Mouse (Mus musculus) layer of hippocampus, adult 8-10 months (tissue): ENCODE data around the gene Olfr666. TPM values are rescaled to one million over a fixed set of nuclear protein-coding genes. Genes with fewer than 3 reads are reported as not detected.
"Not testable (repeated sequence)": the region's sequence is repeated elsewhere in the genome, so short reads cannot be mapped to it uniquely, and the experiment has no call there.

Experiments
- DNase-seq, 2 experiments: peaks; one replicate each; pipeline ENCODE4 v3.0.0; 2022; ENCODE audit warnings: low spot score in 2 of 2
- total RNA-seq, 4 experiments: library from RNA; stranded (reverse); gene quantifications; 2 replicates each; pipeline ENCODE4 v1.2.4; 2022

Olfr666 gene
- total RNA-seq = not detected

GRCm38 (mm10) chr7:104895852-104896251 lies at the start of gene Olfr666:
Olfr666 (minus strand) TSS chr7:104895952.
- no peak for DNase-seq

- DNase-seq = no peak
Measured at GRCm38 (mm10) chr7:104933940-104934339, 38.2 kb upstream of the Olfr666 start, which contains the start of gene Olfr669. Olfr669 (plus strand) TSS chr7:104934240.

GRCm38 (mm10) chr7:104927957-104928356 lies 32.2 kb upstream of the Olfr666 start, which contains the start of gene Olfr668:
Olfr668 (minus strand) TSS chr7:104928057.
- no peak for DNase-seq

GRCm38 (mm10) chr7:104921382-104921781 lies 25.6 kb upstream of the Olfr666 start, which contains the start of gene Olfr667:
Olfr667 (minus strand) TSS chr7:104921482.
- no peak for DNase-seq

GRCm38 (mm10) chr7:104877731-104878130 lies 18.0 kb downstream of the Olfr666 start, which contains the start of gene Olfr665:
Olfr665 (plus strand) TSS chr7:104878031.
- no peak for DNase-seq

GRCm38 (mm10) chr7:104861381-104861780 lies 34.4 kb downstream of the Olfr666 start:
- no peak for DNase-seq

- DNase-seq = no peak
Measured at GRCm38 (mm10) chr7:104857683-104858082, 38.1 kb downstream of the Olfr666 start.

- not testable (repeated sequence) for DNase-seq
Measured at GRCm38 (mm10) chr7:104856709-104857108, 39.0 kb downstream of the Olfr666 start, which contains the start of gene Usp17la. Usp17la (plus strand) TSS chr7:104857009.

GRCm38 (mm10) chr7:104855248-104855750 lies 40.5 kb downstream of the Olfr666 start:
- no peak for DNase-seq

GRCm38 (mm10) chr7:104851546-104851945 lies 44.2 kb downstream of the Olfr666 start:
- not testable (repeated sequence) for DNase-seq

- DNase-seq = no peak
Measured at GRCm38 (mm10) chr7:104843731-104844287, 51.9 kb downstream of the Olfr666 start.

- no peak for DNase-seq
Measured at GRCm38 (mm10) chr7:104842503-104842902, 53.2 kb downstream of the Olfr666 start, which contains the start of gene Usp17lb. Usp17lb (minus strand) TSS chr7:104842603.

Other genes with a start within 250 kb of the Olfr666 start
- gene Olfr658, start 248.6 kb downstream of the Olfr666 start, total RNA-seq = not detected
- not detected for gene Olfr659, start 229.2 kb downstream of the Olfr666 start, total RNA-seq
- gene Olfr661, start 209.5 kb downstream of the Olfr666 start, total RNA-seq = not detected
- not detected for gene Usp17le, start 118.5 kb downstream of the Olfr666 start, total RNA-seq
- gene Usp17lb, start 53.3 kb downstream of the Olfr666 start, total RNA-seq = not detected
- gene Usp17la, start 38.9 kb downstream of the Olfr666 start, total RNA-seq = not detected
- gene Olfr665, start 17.9 kb downstream of the Olfr666 start, total RNA-seq = not detected
- gene Olfr667, start 25.5 kb upstream of the Olfr666 start, total RNA-seq = not detected
- gene Olfr668, start 32.1 kb upstream of the Olfr666 start, total RNA-seq = not detected
- gene Olfr669, start 38.3 kb upstream of the Olfr666 start, total RNA-seq = not detected
- gene Olfr670, start 66.7 kb upstream of the Olfr666 start, total RNA-seq = not detected
- gene Olfr671, start 83.2 kb upstream of the Olfr666 start, total RNA-seq = not detected
- not detected for gene Olfr672, start 106.1 kb upstream of the Olfr666 start, total RNA-seq
- gene Olfr675, start 132.5 kb upstream of the Olfr666 start, total RNA-seq = not detected
- gene Olfr676, start 136.7 kb upstream of the Olfr666 start, total RNA-seq = not detected
- not detected for gene Olfr677, start 155.4 kb upstream of the Olfr666 start, total RNA-seq
- not detected for gene Olfr678, start 168.5 kb upstream of the Olfr666 start, total RNA-seq
- gene Olfr679, start 185.3 kb upstream of the Olfr666 start, total RNA-seq = not detected
- not detected for gene Olfr680-ps1, start 196.9 kb upstream of the Olfr666 start, total RNA-seq
- gene Olfr681, start 220.9 kb upstream of the Olfr666 start, total RNA-seq = not detected